16 mouse cellular contexts compared by ENCODE assay signal in the genomic region with DNA sequence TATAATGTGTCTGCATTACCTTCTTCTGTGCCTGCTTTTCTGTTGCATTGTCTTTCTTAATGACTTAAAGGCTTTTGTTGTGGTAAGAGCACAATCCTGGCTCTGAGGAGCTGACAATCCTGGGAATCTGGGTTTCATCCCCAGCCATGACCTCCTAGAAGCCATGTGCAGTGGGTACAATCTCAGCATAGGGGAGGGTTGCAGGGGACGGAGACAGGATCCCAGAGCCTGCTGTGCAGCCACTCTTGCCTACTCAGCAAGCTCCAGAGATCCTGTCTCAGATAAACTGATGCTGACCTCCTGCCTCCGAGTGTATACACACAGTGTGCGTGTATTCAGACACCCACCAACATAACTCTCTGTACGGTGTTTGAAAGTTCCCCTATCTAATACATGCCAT.
"Had no signal": no experiment of that assay in that cellular context is flagged by ENCODE, and none has a peak within 500 bp of the region (broad histone marks: within the 10 kb centered on the region; RNA-seq: fewer than 3 reads in every experiment).

No protein-coding gene starts in this region.

- H3K4me1 ChIP-seq: liver, embryonic 13.5 days; neural tube, embryonic 12.5 days had no signal

- H3K4me2 ChIP-seq: liver, embryonic 13.5 days; lung, embryonic 14.5 days; neural tube, embryonic 12.5 days; neural tube, embryonic 15.5 days had no signal

- H3K4me3 ChIP-seq: liver, embryonic 13.5 days; neural tube, embryonic 12.5 days; neural tube, embryonic 15.5 days had no signal

- H3K9ac ChIP-seq: liver, embryonic 13.5 days; lung, embryonic 14.5 days; neural tube, embryonic 12.5 days; neural tube, embryonic 15.5 days had no signal

- H3K27ac ChIP-seq: liver, embryonic 13.5 days; neural tube, embryonic 12.5 days; neural tube, embryonic 15.5 days; stomach, postnatal 0 days had no signal

- DNase-seq: kidney, adult 18-20 months; kidney, adult 9 months; kidney, postnatal 14 days; kidney, postnatal 4 days; left cerebral cortex, postnatal 4 days; liver, embryonic 13.5 days; lung, embryonic 14.5 days; midbrain, embryonic 14.5 days; right cerebral cortex, adult 18-20 months; right cerebral cortex, postnatal 14 days; right cerebral cortex, postnatal 4 days; thymus, postnatal 25 days had no signal

- H3K27me3 ChIP-seq: liver, embryonic 13.5 days; neural tube, embryonic 12.5 days; neural tube, embryonic 15.5 days had no signal

- H3K36me3 ChIP-seq: liver, embryonic 13.5 days; neural tube, embryonic 12.5 days; neural tube, embryonic 15.5 days had no signal

- H3K9me3 ChIP-seq: liver, embryonic 13.5 days; neural tube, embryonic 12.5 days; neural tube, embryonic 15.5 days had no signal

- ATAC-seq: lung, postnatal 0 days had no signal
